Mouse (Mus musculus) kidney, adult 2 months (tissue): Measurements from ENCODE around the gene Pld6.

ENCODE experiments used
- CTCF ChIP-seq: fragments of 200-500 bp; conservative IDR thresholded peaks from 2 replicates; pipeline ENCODE4 v1.5.1; 2011; ENCODE audit warnings: low read depth, mild to moderate bottlenecking, control low read depth, low read length, moderate library complexity, mixed read lengths; ENCODE audit not compliant: insufficient read depth, insufficient read length
- POLR2A ChIP-seq: fragments of 200-500 bp; IDR thresholded peaks from one replicate; pipeline ENCODE4 v1.6.1; 2011; ENCODE audit warnings: low read depth, low read length, control low read depth

- no peak for TF ChIP-seq POLR2A
- no peak for TF ChIP-seq CTCF
Observed at GRCm38 (mm10) chr11:59734335-59734734, 53.1 kb downstream of the Pld6 start.
